Mouse (Mus musculus): ENCODE results near the gene Tbxas1. TPM values are rescaled to one million over a fixed set of nuclear protein-coding genes. Genes with fewer than 3 reads are reported as not detected.

Gene Tbxas1
- polyA plus RNA-seq, 1 experiment from 2014 or later, result 3.4 TPM

GRCm38 (mm10) chr6:38974162-38974525, 98.9 kb downstream of the Tbxas1 start:
- Histone ChIP-seq H3K9me3 (ENCODE audit: low read depth, low read length) (no peaks in the 10 kb centered on the region), H3K4me2 (no peak overlapping the region), H3K9ac (no peak overlapping the region), H3K27me3 (ENCODE audit: insufficient read depth, low read length) (no peaks in the 10 kb centered on the region), H3K4me1 (ENCODE audit: insufficient read depth) (no peaks in the 10 kb centered on the region), H3K4me3 (ENCODE audit: low read depth, low read length) (no peak overlapping the region), H3K36me3 (ENCODE audit: insufficient read depth) (no peaks in the 10 kb centered on the region), H3K27ac (ENCODE audit: low read depth) (no peak overlapping the region)
- WGBS, result 77% methylated on average over 1 of the region's 1 CpGs
- DNase-seq, result no peak
- no peak for TF ChIP-seq CTCF (IDR thresholded peaks at IDR 0.05; ENCODE audit: low read depth)
- ATAC-seq (ENCODE audit: insufficient read depth), result no peak

GRCm38 (mm10) chr6:38974536-38975268, 99.5 kb downstream of the Tbxas1 start:
- H3K4me3 ChIP-seq (ENCODE audit: low read depth, low read length), result no peak overlapping the region
- no peaks in the 10 kb centered on the region for H3K9me3 ChIP-seq (ENCODE audit: low read depth, low read length)
- no peak for DNase-seq
- ATAC-seq (ENCODE audit: insufficient read depth), result no peak
- H3K27ac ChIP-seq (ENCODE audit: low read depth), result no peak overlapping the region
- 83% methylated on average over 8 of the region's 8 CpGs for WGBS
- no peak for TF ChIP-seq CTCF (IDR thresholded peaks at IDR 0.05; ENCODE audit: low read depth)
- H3K36me3 ChIP-seq (ENCODE audit: insufficient read depth), result no peaks in the 10 kb centered on the region
- H3K9ac ChIP-seq, result no peak overlapping the region
- no peaks in the 10 kb centered on the region for H3K27me3 ChIP-seq (ENCODE audit: insufficient read depth, low read length)
- H3K4me2 ChIP-seq, result no peak overlapping the region
- no peaks in the 10 kb centered on the region for H3K4me1 ChIP-seq (ENCODE audit: insufficient read depth)

GRCm38 (mm10) chr6:38975866-38976265, 100.7 kb downstream of the Tbxas1 start:
- no peak for DNase-seq
- Histone ChIP-seq H3K4me2 (no peak overlapping the region), H3K9ac (no peak overlapping the region), H3K4me1 (ENCODE audit: insufficient read depth) (no peaks in the 10 kb centered on the region), H3K27ac (ENCODE audit: low read depth) (no peak overlapping the region), H3K27me3 (ENCODE audit: insufficient read depth, low read length) (no peaks in the 10 kb centered on the region), H3K9me3 (ENCODE audit: low read depth, low read length) (no peaks in the 10 kb centered on the region), H3K36me3 (ENCODE audit: insufficient read depth) (no peaks in the 10 kb centered on the region), H3K4me3 (ENCODE audit: low read depth, low read length) (no peak overlapping the region)
- no peak for ATAC-seq (ENCODE audit: insufficient read depth)
- no peak for TF ChIP-seq CTCF (IDR thresholded peaks at IDR 0.05; ENCODE audit: low read depth)
- 89% methylated on average over 4 of the region's 4 CpGs for WGBS

- no peak for DNase-seq
- no peak for TF ChIP-seq CTCF (IDR thresholded peaks at IDR 0.05; ENCODE audit: low read depth)
- Histone ChIP-seq H3K27ac (ENCODE audit: low read depth) (no peak overlapping the region), H3K9ac (no peak overlapping the region), H3K27me3 (ENCODE audit: insufficient read depth, low read length) (no peaks in the 10 kb centered on the region), H3K4me2 (no peak overlapping the region), H3K4me3 (ENCODE audit: low read depth, low read length) (no peak overlapping the region), H3K4me1 (ENCODE audit: insufficient read depth) (no peaks in the 10 kb centered on the region), H3K36me3 (ENCODE audit: insufficient read depth) (no peaks in the 10 kb centered on the region), H3K9me3 (ENCODE audit: low read depth, low read length) (no peaks in the 10 kb centered on the region)
- ATAC-seq (ENCODE audit: insufficient read depth), result no peak
- WGBS, result 66% methylated on average over 2 of the region's 2 CpGs
Measured at GRCm38 (mm10) chr6:38976355-38976754, 101.2 kb downstream of the Tbxas1 start.

GRCm38 (mm10) chr6:38980921-38981715, 105.9 kb downstream of the Tbxas1 start:
- WGBS, result 57% methylated on average over 11 of the region's 11 CpGs
- Histone ChIP-seq H3K36me3 (ENCODE audit: insufficient read depth) (no peaks in the 10 kb centered on the region), H3K4me1 (ENCODE audit: insufficient read depth) (no peaks in the 10 kb centered on the region), H3K27me3 (ENCODE audit: insufficient read depth, low read length) (no peaks in the 10 kb centered on the region), H3K9me3 (ENCODE audit: low read depth, low read length) (no peaks in the 10 kb centered on the region), H3K27ac (ENCODE audit: low read depth) (no peak overlapping the region), H3K4me2 (no peak overlapping the region), H3K4me3 (ENCODE audit: low read depth, low read length) (no peak overlapping the region), H3K9ac (no peak overlapping the region)
- DNase-seq, result no peak
- TF ChIP-seq CTCF (IDR thresholded peaks at IDR 0.05; ENCODE audit: low read depth), result no peak
- ATAC-seq (ENCODE audit: insufficient read depth), result no peak

GRCm38 (mm10) chr6:38982071-38982470, 106.9 kb downstream of the Tbxas1 start:
- Histone ChIP-seq H3K4me2 (no peak overlapping the region), H3K4me3 (ENCODE audit: low read depth, low read length) (no peak overlapping the region), H3K27ac (ENCODE audit: low read depth) (no peak overlapping the region), H3K36me3 (ENCODE audit: insufficient read depth) (no peaks in the 10 kb centered on the region), H3K9me3 (ENCODE audit: low read depth, low read length) (no peaks in the 10 kb centered on the region), H3K4me1 (ENCODE audit: insufficient read depth) (no peaks in the 10 kb centered on the region), H3K27me3 (ENCODE audit: insufficient read depth, low read length) (no peaks in the 10 kb centered on the region), H3K9ac (no peak overlapping the region)
- TF ChIP-seq CTCF (IDR thresholded peaks at IDR 0.05; ENCODE audit: low read depth), result no peak
- no peak for ATAC-seq (ENCODE audit: insufficient read depth)
- no peak for DNase-seq
- WGBS, result 85% methylated on average over 8 of the region's 8 CpGs

- H3K4me2 ChIP-seq, result no peak overlapping the region
- ATAC-seq (ENCODE audit: insufficient read depth) (no peak), DNase-seq (no peak)
- no peaks in the 10 kb centered on the region for H3K36me3 ChIP-seq (ENCODE audit: insufficient read depth)
- 67% methylated on average over 4 of the region's 4 CpGs for WGBS
- no peaks in the 10 kb centered on the region for H3K27me3 ChIP-seq (ENCODE audit: insufficient read depth, low read length)
- H3K9me3 ChIP-seq (ENCODE audit: low read depth, low read length), result no peaks in the 10 kb centered on the region
- no peak overlapping the region for H3K27ac ChIP-seq (ENCODE audit: low read depth)
- TF ChIP-seq CTCF (IDR thresholded peaks at IDR 0.05; ENCODE audit: low read depth), result no peak
- H3K4me3 ChIP-seq (ENCODE audit: low read depth, low read length), result no peak overlapping the region
- no peaks in the 10 kb centered on the region for H3K4me1 ChIP-seq (ENCODE audit: insufficient read depth)
- no peak overlapping the region for H3K9ac ChIP-seq
Measured at GRCm38 (mm10) chr6:38982656-38983055, 107.5 kb downstream of the Tbxas1 start.

Measured in lung, embryonic 14.5 days (tissue).